Mouse (Mus musculus): ENCODE data around the gene Tk1.

Tk1 gene

DNA sequence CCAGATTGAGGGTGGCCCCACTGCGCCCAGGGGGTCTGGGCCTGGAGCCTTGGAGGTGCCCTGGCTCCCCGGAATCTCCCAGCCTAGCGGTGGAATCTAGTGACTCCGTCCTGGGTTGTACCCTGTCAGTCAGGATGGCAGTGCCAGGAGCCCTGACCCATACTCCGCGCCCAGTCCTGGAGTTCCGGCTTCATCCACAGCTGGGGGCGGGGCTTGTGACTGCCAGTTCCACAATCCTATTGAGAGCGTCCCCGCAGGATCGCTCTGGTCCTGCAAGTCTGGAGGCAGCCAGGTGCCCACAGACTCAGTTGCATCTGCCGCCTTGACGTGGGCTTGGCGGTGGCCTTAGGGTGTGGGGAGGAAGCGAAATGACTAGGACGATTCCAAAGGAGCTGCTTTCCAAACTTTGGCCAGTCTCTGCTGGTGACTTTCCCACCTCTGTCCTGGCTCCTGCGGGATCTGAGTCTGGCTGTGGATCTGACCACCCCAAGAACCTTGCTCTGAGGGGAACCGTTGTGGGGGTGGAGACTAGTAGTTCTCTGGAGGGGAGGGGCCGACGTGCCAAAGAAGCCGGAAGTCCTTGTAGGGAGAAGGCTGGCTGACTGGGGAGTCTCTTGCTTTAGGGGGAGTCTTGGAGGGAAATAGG is 15.4 kb downstream of the Tk1 start:
- H3K9me3 ChIP-seq (ENCODE audit: low read length) = no peaks in the 10 kb centered on the region
- no peaks in the 10 kb centered on the region for H3K27me3 ChIP-seq (ENCODE audit: insufficient read depth, low read length)
- TF ChIP-seq NANOG (IDR thresholded peaks at IDR 0.05; ENCODE audit: borderline replicate concordance, low read length) = no peak
- peak; percentile 18; the same call in 1 of the 2 replicates for TF ChIP-seq CTCF (conservative IDR thresholded peaks at IDR 0.05; ENCODE audit: low read length)
- peaks cover 63% of the 10 kb centered on the region for H3K4me1 ChIP-seq (replicated peaks; ENCODE audit: low read depth, low read length)
- H3K36me3 ChIP-seq (ENCODE audit: insufficient read depth, low read length) = peaks cover 44% of the 10 kb centered on the region
- H3K4me3 ChIP-seq (replicated peaks; ENCODE audit: low read length) = peak overlapping the region; percentile 97

DNA sequence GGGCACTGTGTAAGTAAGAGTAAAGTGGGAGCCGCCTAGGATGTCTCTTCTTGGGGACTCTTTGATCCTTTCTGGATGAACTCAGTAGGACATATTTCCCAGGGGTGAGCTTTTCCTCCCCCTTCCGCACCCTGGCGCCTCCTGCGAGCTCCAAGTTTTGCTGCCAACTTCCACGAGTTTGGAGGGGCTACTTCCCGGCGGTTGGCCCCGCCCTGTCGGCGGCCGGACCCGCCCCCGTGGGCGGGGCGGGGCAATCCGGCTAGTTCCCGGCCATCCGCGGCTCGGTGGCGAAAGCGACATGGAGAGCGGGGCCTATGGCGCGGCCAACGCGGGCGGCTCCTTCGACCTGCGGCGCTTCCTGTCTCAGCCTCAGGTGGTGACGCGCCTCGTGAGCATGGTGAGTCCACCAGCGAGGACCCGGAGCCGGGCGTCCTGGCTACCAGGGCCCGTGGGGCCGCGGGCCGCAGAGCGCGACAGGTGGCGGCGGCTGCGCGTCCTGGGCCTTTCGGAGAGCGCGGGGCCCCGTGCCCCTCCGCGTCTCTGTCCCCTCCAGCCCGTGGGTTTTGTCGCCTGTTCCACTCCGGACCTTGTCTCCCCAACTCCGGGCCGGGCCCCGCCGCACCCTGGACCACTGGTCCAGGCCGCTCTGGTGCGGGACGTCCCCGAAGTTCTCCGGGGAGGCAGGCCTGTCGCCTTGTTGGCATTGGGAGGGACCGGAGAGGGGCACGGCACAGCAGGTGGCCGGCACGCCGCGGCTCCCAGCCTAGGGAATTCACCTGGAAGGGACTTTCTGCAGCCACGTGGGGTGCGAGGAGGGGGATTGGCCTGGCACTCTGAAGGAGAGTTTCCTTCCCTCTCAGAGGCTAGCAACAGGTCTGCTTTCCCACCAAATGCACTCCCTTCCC is 16.2 kb downstream of the Tk1 start, which contains the start of the genes Gm20708 and Syngr2:
Gene Gm20708 (plus strand): TSS at position 262 of the 905 bp plus-strand sequence.
Gene Syngr2 (plus strand): TSS at position 262 of the 905 bp plus-strand sequence.
- Histone ChIP-seq H3K4me1 (replicated peaks; ENCODE audit: low read depth, low read length) (peaks cover 55% of the 10 kb centered on the region), H3K4me3 (replicated peaks; ENCODE audit: low read length) (peak within 1 kb of the TSS; percentile 97), H3K27me3 (ENCODE audit: insufficient read depth, low read length) (no peaks in the 10 kb centered on the region), H3K9me3 (ENCODE audit: low read length) (no peaks in the 10 kb centered on the region), H3K36me3 (ENCODE audit: insufficient read depth, low read length) (peaks cover 35% of the 10 kb centered on the region)
- no peak for TF ChIP-seq CTCF (conservative IDR thresholded peaks at IDR 0.05; ENCODE audit: low read length)
- TF ChIP-seq POU5F1 (IDR thresholded peaks at IDR 0.05; ENCODE audit: borderline replicate concordance, low read length) = no peak
- no peak for TF ChIP-seq NANOG (IDR thresholded peaks at IDR 0.05; ENCODE audit: borderline replicate concordance, low read length)

DNA sequence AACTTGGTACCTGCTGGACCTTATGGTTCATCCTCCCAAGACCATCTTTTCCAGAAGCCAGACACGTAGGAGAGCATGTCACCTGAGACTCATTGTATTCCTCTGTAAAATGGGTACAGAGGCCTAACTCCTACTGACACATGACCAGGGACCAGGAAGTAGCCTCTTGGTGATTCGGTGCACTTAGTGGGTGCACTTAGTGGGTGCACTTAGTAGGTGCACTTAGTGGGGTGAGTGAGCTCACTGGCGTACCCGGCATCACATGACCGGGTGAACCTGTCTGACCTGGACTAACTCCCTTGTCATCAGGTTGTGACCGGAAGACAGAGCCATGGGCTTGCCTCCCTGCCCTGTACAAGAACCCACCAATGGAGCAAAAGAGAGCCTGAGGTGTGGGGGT is 19.1 kb downstream of the Tk1 start:
- TF ChIP-seq POU5F1 (IDR thresholded peaks at IDR 0.05; ENCODE audit: borderline replicate concordance, low read length) = no peak
- Histone ChIP-seq H3K4me1 (replicated peaks; ENCODE audit: low read depth, low read length) (peaks cover 27% of the 10 kb centered on the region), H3K4me3 (replicated peaks; ENCODE audit: low read length) (no peak overlapping the region), H3K36me3 (ENCODE audit: insufficient read depth, low read length) (peaks cover 6% of the 10 kb centered on the region), H3K9me3 (ENCODE audit: low read length) (no peaks in the 10 kb centered on the region), H3K27me3 (ENCODE audit: insufficient read depth, low read length) (peaks cover 3% of the 10 kb centered on the region)

DNA sequence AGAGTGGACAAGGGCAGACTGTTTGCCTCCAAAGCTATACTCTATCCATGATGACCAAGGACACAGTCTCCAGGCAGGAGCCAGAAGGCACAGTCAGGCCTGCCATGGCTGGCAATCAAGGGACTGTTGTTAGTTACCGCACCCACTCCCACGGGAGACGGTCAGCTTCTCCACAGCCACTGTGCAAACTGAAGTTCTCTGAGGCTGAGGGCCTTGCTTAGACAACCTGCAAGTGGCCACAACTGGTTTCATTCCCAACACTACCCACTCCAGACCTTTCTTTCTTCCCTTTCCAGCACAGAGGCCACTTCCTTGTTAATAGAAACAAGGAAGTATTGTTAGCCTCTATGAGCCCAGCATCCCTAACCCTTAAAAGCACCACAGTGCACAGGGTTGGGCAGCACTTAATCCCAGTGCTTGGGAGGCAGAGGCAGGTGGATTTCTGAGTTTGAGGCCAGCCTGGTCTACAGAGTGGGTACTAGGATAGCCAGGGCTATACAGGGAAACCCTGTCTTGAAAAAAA is 22.7 kb downstream of the Tk1 start:
- Histone ChIP-seq H3K4me1 (replicated peaks; ENCODE audit: low read depth, low read length) (peaks cover 15% of the 10 kb centered on the region), H3K27me3 (ENCODE audit: insufficient read depth, low read length) (peaks cover 9% of the 10 kb centered on the region), H3K36me3 (ENCODE audit: insufficient read depth, low read length) (no peaks in the 10 kb centered on the region), H3K4me3 (replicated peaks; ENCODE audit: low read length) (no peak overlapping the region), H3K9me3 (ENCODE audit: low read length) (no peaks in the 10 kb centered on the region)
- TF ChIP-seq NANOG (IDR thresholded peaks at IDR 0.05; ENCODE audit: borderline replicate concordance, low read length) (no peak), POU5F1 (IDR thresholded peaks at IDR 0.05; ENCODE audit: borderline replicate concordance, low read length) (no peak), CTCF (conservative IDR thresholded peaks at IDR 0.05; ENCODE audit: low read length) (no peak)

DNA sequence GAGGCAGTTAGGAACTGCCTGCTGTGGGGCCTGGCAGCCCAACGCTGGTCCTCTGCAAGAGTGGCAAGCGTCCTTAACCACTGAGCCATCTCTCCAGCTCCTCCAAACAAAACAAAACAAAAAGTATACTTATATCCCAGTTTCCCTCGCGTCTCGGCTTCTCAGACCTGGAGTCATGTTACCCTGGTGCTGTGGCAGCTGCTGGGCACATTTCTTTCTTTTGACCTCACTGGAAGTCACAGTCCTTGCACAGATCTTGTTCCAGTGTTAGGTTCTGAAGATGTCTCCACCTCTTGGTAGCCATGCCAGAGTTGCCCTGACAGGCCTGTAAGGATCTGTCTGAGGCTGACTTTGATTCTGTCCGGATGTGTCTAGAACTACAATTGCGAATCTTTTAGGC is 24.2 kb downstream of the Tk1 start:
- H3K4me3 ChIP-seq (replicated peaks; ENCODE audit: low read length) = no peak overlapping the region
- H3K27me3 ChIP-seq (ENCODE audit: insufficient read depth, low read length) = peaks cover 13% of the 10 kb centered on the region
- no peaks in the 10 kb centered on the region for H3K9me3 ChIP-seq (ENCODE audit: low read length)
- H3K36me3 ChIP-seq (ENCODE audit: insufficient read depth, low read length) = no peaks in the 10 kb centered on the region
- TF ChIP-seq NANOG (IDR thresholded peaks at IDR 0.05; ENCODE audit: borderline replicate concordance, low read length) (no peak), CTCF (conservative IDR thresholded peaks at IDR 0.05; ENCODE audit: low read length) (no peak), POU5F1 (IDR thresholded peaks at IDR 0.05; ENCODE audit: borderline replicate concordance, low read length) (no peak)
- peaks cover 29% of the 10 kb centered on the region for H3K4me1 ChIP-seq (replicated peaks; ENCODE audit: low read depth, low read length)

DNA sequence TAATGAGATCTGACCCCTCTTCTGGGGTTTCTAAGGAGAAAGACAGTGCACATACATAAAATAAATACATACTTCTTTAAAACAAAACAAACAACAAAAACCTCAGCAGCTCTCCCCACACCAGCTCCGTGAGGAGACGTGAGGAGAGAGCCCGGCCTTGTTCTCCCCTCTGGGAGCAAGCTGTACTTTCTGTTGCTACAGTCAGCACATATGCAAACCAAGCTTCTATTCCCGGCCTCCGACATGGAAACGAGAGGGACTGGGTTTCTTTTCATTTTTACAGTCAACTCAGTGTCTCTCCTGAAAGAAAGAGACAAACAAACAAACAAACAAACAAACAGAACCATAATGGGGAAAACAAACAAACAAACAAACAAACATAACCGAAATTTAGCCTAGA is 25.9 kb downstream of the Tk1 start:
- peaks cover 26% of the 10 kb centered on the region for H3K4me1 ChIP-seq (replicated peaks; ENCODE audit: low read depth, low read length)
- TF ChIP-seq CTCF (conservative IDR thresholded peaks at IDR 0.05; ENCODE audit: low read length) (no peak), NANOG (IDR thresholded peaks at IDR 0.05; ENCODE audit: borderline replicate concordance, low read length) (no peak), POU5F1 (IDR thresholded peaks at IDR 0.05; ENCODE audit: borderline replicate concordance, low read length) (no peak)
- no peaks in the 10 kb centered on the region for H3K9me3 ChIP-seq (ENCODE audit: low read length)
- H3K36me3 ChIP-seq (ENCODE audit: insufficient read depth, low read length) = no peaks in the 10 kb centered on the region
- peaks cover 19% of the 10 kb centered on the region for H3K27me3 ChIP-seq (ENCODE audit: insufficient read depth, low read length)
- no peak overlapping the region for H3K4me3 ChIP-seq (replicated peaks; ENCODE audit: low read length)

DNA sequence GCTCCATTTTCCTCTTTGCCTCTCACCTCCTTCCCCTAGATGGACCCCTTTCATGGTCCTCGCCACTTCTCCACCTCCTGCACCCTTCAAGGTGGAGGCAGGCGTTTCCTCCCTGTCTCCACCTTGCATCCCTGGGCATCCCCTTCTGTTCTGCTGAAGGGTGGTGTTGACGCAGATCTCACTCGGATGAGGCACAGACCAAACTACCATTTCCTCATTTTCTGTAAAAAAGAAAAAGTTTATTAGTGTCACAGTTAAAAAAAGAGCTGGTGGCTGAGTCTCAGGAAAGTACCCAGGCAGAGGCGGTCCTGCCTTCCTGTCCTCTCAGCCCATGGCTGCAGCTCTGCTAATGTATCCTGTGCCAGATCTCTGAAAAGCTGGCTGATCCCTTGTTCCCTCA is 26.7 kb downstream of the Tk1 start:
- no peak overlapping the region for H3K4me3 ChIP-seq (replicated peaks; ENCODE audit: low read length)
- no peaks in the 10 kb centered on the region for H3K36me3 ChIP-seq (ENCODE audit: insufficient read depth, low read length)
- H3K9me3 ChIP-seq (ENCODE audit: low read length) = no peaks in the 10 kb centered on the region
- TF ChIP-seq CTCF (conservative IDR thresholded peaks at IDR 0.05; ENCODE audit: low read length) (no peak), POU5F1 (IDR thresholded peaks at IDR 0.05; ENCODE audit: borderline replicate concordance, low read length) (no peak), NANOG (IDR thresholded peaks at IDR 0.05; ENCODE audit: borderline replicate concordance, low read length) (no peak)
- H3K27me3 ChIP-seq (ENCODE audit: insufficient read depth, low read length) = peaks cover 19% of the 10 kb centered on the region
- H3K4me1 ChIP-seq (replicated peaks; ENCODE audit: low read depth, low read length) = peaks cover 34% of the 10 kb centered on the region

DNA sequence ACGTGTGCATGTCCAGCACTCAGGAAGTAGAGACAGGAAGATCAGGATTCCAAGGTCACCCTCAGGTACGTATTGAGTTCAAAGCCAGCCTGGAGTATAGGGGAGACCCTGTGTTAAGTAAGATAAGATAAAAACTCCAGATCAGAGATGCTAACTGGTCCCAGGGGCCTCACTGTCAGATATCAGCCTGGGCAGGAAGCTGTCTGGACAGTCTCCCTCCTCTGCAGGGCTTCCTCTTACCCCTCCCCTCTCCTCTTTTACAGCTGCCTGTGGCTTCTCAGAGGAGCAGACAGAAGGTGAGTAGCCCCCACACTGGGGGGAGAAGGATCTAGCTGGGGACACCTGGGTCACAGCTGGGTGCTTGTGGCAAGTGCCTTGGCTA is 27.7 kb downstream of the Tk1 start:
- Histone ChIP-seq H3K4me1 (replicated peaks; ENCODE audit: low read depth, low read length) (peaks cover 40% of the 10 kb centered on the region), H3K36me3 (ENCODE audit: insufficient read depth, low read length) (no peaks in the 10 kb centered on the region)
- TF ChIP-seq CTCF (conservative IDR thresholded peaks at IDR 0.05; ENCODE audit: low read length) = no peak
- TF ChIP-seq POU5F1 (IDR thresholded peaks at IDR 0.05; ENCODE audit: borderline replicate concordance, low read length) = no peak
- TF ChIP-seq NANOG (IDR thresholded peaks at IDR 0.05; ENCODE audit: borderline replicate concordance, low read length) = no peak

More for the DNA sequence above, 27.7 kb downstream of the Tk1 start:
- Histone ChIP-seq H3K27me3 (ENCODE audit: insufficient read depth, low read length) (peaks cover 16% of the 10 kb centered on the region), H3K9me3 (ENCODE audit: low read length) (no peaks in the 10 kb centered on the region), H3K4me3 (replicated peaks; ENCODE audit: low read length) (no peak overlapping the region)
